ENCODE assay signal across 26 mouse cellular contexts in genomic region chr2:9468651-9469050, GRCm38 (mm10).
DNase-seq lines count a peak whose midpoint lies in the region; ATAC-seq and TF ChIP-seq lines count a peak whose summit lies in the region.
"Had no signal": no experiment of that assay in that cellular context is flagged by ENCODE, and none has a peak within 500 bp of the region (broad histone marks: within the 10 kb centered on the region; RNA-seq: fewer than 3 reads in every experiment).

No protein-coding gene starts in this region.

- no peak for TF ChIP-seq POLR2A in brain, embryonic 14.5 days (IDR thresholded peaks at IDR 0.05; ENCODE audit: borderline replicate concordance, extremely low read depth, insufficient read depth, insufficient read length, poor library complexity, severe bottlenecking)

- WGBS in forebrain, embryonic 14.5 days: 67% methylated on average over 3 of the region's 3 CpGs
- 62% methylated on average over 3 of the region's 3 CpGs for WGBS in forebrain, embryonic 16.5 days

- H3K9me3 ChIP-seq in forebrain, embryonic 14.5 days (replicated peaks; ENCODE audit: control insufficient read depth, low read length): no peaks in the 10 kb centered on the region
- no peaks in the 10 kb centered on the region for H3K9me3 ChIP-seq in forebrain, embryonic 16.5 days (ENCODE audit: control insufficient read depth, low read length)
- H3K9me3 ChIP-seq: forebrain, embryonic 12.5 days; heart, embryonic 13.5 days; hindbrain, embryonic 12.5 days; limb, embryonic 10.5 days; liver, embryonic 15.5 days; lung, embryonic 15.5 days had no signal

- no peak overlapping the region for H3K4me2 ChIP-seq in forebrain, embryonic 14.5 days (ENCODE audit: low read length)
- H3K4me2 ChIP-seq in forebrain, embryonic 16.5 days (ENCODE audit: low read length): no peak overlapping the region
- H3K4me2 ChIP-seq: forebrain, embryonic 12.5 days; heart, embryonic 13.5 days; hindbrain, embryonic 12.5 days; liver, embryonic 15.5 days; lung, embryonic 15.5 days; midbrain, embryonic 11.5 days had no signal

- DNase-seq in forebrain, embryonic 14.5 days (ENCODE audit: low spot score): peak; percentile 17
- DNase-seq in lung, postnatal 10 days: peak; percentile 14
- no peak for DNase-seq in lung, postnatal 25 days (ENCODE audit: low spot score)
- DNase-seq in brain, embryonic 14.5 days (ENCODE audit: low read depth): peak; percentile 28
- peak; percentile 35 for DNase-seq in retina, postnatal 1 day
- no peak for DNase-seq in thymus, postnatal 25 days
- DNase-seq: adrenal gland, adult 8-10 months; cerebellum, adult 9-11 months; gastrocnemius, postnatal 14 days; heart, adult 18-20 months; heart, postnatal 14 days; liver; right cerebral cortex, postnatal 14 days had no signal

- H3K9ac ChIP-seq in forebrain, embryonic 14.5 days (ENCODE audit: low read length): no peak overlapping the region
- no peak overlapping the region for H3K9ac ChIP-seq in forebrain, embryonic 16.5 days (replicated peaks; ENCODE audit: low read depth, low read length)
- H3K9ac ChIP-seq: forebrain, embryonic 12.5 days; heart, embryonic 13.5 days; hindbrain, embryonic 12.5 days; liver, embryonic 15.5 days; lung, embryonic 15.5 days had no signal

- H3K4me3 ChIP-seq in forebrain, embryonic 14.5 days (ENCODE audit: low read depth, low read length): no peak overlapping the region
- no peak overlapping the region for H3K4me3 ChIP-seq in forebrain, embryonic 16.5 days (replicated peaks; ENCODE audit: low read length)
- H3K4me3 ChIP-seq: forebrain, embryonic 12.5 days; heart, embryonic 13.5 days; hindbrain, embryonic 12.5 days; left cerebral cortex, adult 2 months; limb, embryonic 10.5 days; liver, embryonic 15.5 days; lung, embryonic 15.5 days had no signal

- H3K36me3 ChIP-seq in forebrain, embryonic 14.5 days (ENCODE audit: control insufficient read depth, insufficient read depth, low read length): no peaks in the 10 kb centered on the region
- no peaks in the 10 kb centered on the region for H3K36me3 ChIP-seq in forebrain, embryonic 16.5 days (ENCODE audit: control insufficient read depth, insufficient read depth)
- H3K36me3 ChIP-seq: forebrain, embryonic 12.5 days; heart, embryonic 13.5 days; hindbrain, embryonic 12.5 days; limb, embryonic 10.5 days; liver, embryonic 15.5 days; lung, embryonic 15.5 days had no signal

- no peaks in the 10 kb centered on the region for H3K27me3 ChIP-seq in forebrain, embryonic 14.5 days (replicated peaks; ENCODE audit: control insufficient read depth, insufficient read depth, low read length)
- no peaks in the 10 kb centered on the region for H3K27me3 ChIP-seq in forebrain, embryonic 16.5 days (replicated peaks; ENCODE audit: control insufficient read depth, insufficient read depth, low read length)
- H3K27me3 ChIP-seq: forebrain, embryonic 12.5 days; heart, embryonic 13.5 days; hindbrain, embryonic 12.5 days; liver, embryonic 15.5 days; lung, embryonic 15.5 days had no signal

- TF ChIP-seq CTCF in brain, embryonic 14.5 days (IDR thresholded peaks at IDR 0.05; ENCODE audit: borderline replicate concordance, extremely low read depth, insufficient read depth, insufficient read length): no peak

- no peaks in the 10 kb centered on the region for H3K4me1 ChIP-seq in forebrain, embryonic 14.5 days (ENCODE audit: control insufficient read depth, insufficient read depth, low read length)
- H3K4me1 ChIP-seq in forebrain, embryonic 16.5 days (replicated peaks; ENCODE audit: control insufficient read depth, insufficient read depth, low read length): no peaks in the 10 kb centered on the region
- H3K4me1 ChIP-seq: heart, embryonic 13.5 days; hindbrain, embryonic 12.5 days; limb, embryonic 10.5 days; liver, embryonic 15.5 days had no signal

- no peak overlapping the region for H3K27ac ChIP-seq in forebrain, embryonic 14.5 days (ENCODE audit: low read depth, low read length)
- no peak overlapping the region for H3K27ac ChIP-seq in forebrain, embryonic 16.5 days (ENCODE audit: low read length)
- H3K27ac ChIP-seq: forebrain, embryonic 12.5 days; heart, embryonic 13.5 days; hindbrain, embryonic 12.5 days; kidney, postnatal 0 days; left cerebral cortex, adult 2 months; limb, embryonic 10.5 days; liver, embryonic 15.5 days; lung, embryonic 15.5 days; stomach, postnatal 0 days had no signal

- ATAC-seq in forebrain, embryonic 14.5 days: no peak
- no peak for ATAC-seq in forebrain, embryonic 16.5 days
- ATAC-seq: CD4-positive, CD25-positive, alpha-beta regulatory T cell, adult 4 months; intestine, postnatal 0 days had no signal

Comparison
In these comparisons a context has a peak if more than half of its experiments do, and no peak if none do; other contexts are left out.
1. DNase-seq: peak in forebrain, embryonic 14.5 days (single experiment), lung, postnatal 10 days (single experiment), brain, embryonic 14.5 days (single experiment) and retina, postnatal 1 day (single experiment); none in lung, postnatal 25 days (single experiment) and thymus, postnatal 25 days (single experiment).